Comparison of ENCODE assay signal across 8 mouse cellular contexts in genomic region chr4:107803351-107804106, GRCm38 (mm10). TPM values are rescaled to one million over a fixed set of nuclear protein-coding genes. Genes with fewer than 3 reads are reported as not detected.
DNase-seq lines count a peak whose midpoint lies in the region; ATAC-seq and TF ChIP-seq lines count a peak whose summit lies in the region.

No protein-coding gene starts in this region.

- H3K4me1 ChIP-seq in E14TG2a.4 (replicated peaks; ENCODE audit: low read depth, low read length) = peaks cover 62% of the 10 kb centered on the region
- H3K4me1 ChIP-seq in heart, postnatal 0 days (ENCODE audit: control insufficient read depth, insufficient read depth) = peaks cover 14% of the 10 kb centered on the region
- H3K4me1 ChIP-seq in lung, adult 2 months (ENCODE audit: control insufficient read depth, insufficient read depth, low read length) = peaks cover 12% of the 10 kb centered on the region; the same call in 1 of the 2 replicates
- peaks cover 36% of the 10 kb centered on the region for H3K4me1 ChIP-seq in neural tube, embryonic 14.5 days (ENCODE audit: control insufficient read depth, insufficient read depth, low read length)
- H3K4me1 ChIP-seq in testis, adult 2 months (ENCODE audit: control insufficient read depth, insufficient read depth, low read length) = peaks cover 17% of the 10 kb centered on the region

- no peak for TF ChIP-seq POLR2A in lung, adult 2 months (IDR thresholded peaks at IDR 0.05; ENCODE audit: borderline replicate concordance, extremely low read depth, low read depth, low read length)
- peak; percentile 47; the same call in 1 of the 2 replicates for TF ChIP-seq POLR2A in testis, adult 2 months (IDR thresholded peaks at IDR 0.05; ENCODE audit: control insufficient read depth, low read depth, low read length)

- peaks cover 6% of the 10 kb centered on the region; the same call in 1 of the 2 replicates for H3K36me3 ChIP-seq in E14TG2a.4 (ENCODE audit: insufficient read depth, low read length)
- H3K36me3 ChIP-seq in heart, postnatal 0 days (replicated peaks; ENCODE audit: control insufficient read depth, insufficient read depth, low read length) = no peaks in the 10 kb centered on the region
- no peaks in the 10 kb centered on the region for H3K36me3 ChIP-seq in neural tube, embryonic 14.5 days (ENCODE audit: control insufficient read depth, insufficient read depth, low read length)
- no peaks in the 10 kb centered on the region for H3K36me3 ChIP-seq in testis, adult 2 months (ENCODE audit: control insufficient read depth, insufficient read depth, low read length)

- under 1% methylated on average over 44 of the region's 46 CpGs for WGBS in heart, postnatal 0 days
- WGBS in lung, adult 2 months = under 1% methylated on average over 46 of the region's 46 CpGs
- WGBS in neural tube, embryonic 14.5 days = 1% methylated on average over 41 of the region's 46 CpGs

- H3K4me2 ChIP-seq in heart, postnatal 0 days (ENCODE audit: low read depth, low read length) = peak overlapping the region; percentile 96
- H3K4me2 ChIP-seq in neural tube, embryonic 14.5 days (ENCODE audit: low read depth, low read length) = peak overlapping the region; percentile 94

- peak overlapping the region; percentile 86 for H3K4me3 ChIP-seq in E14TG2a.4 (replicated peaks; ENCODE audit: low read length)
- H3K4me3 ChIP-seq in heart, postnatal 0 days (ENCODE audit: low read depth, low read length) = peak overlapping the region; percentile 66
- peak overlapping the region; percentile 51 for H3K4me3 ChIP-seq in lung, adult 2 months (replicated peaks; ENCODE audit: extremely low read depth, low read depth, low read length)
- peak overlapping the region; percentile 82 for H3K4me3 ChIP-seq in neural tube, embryonic 14.5 days (ENCODE audit: low read depth, low read length)
- peak overlapping the region; percentile 71 for H3K4me3 ChIP-seq in testis, adult 2 months (ENCODE audit: control insufficient read depth, low read depth, low read length)

- no peak overlapping the region for H3K27ac ChIP-seq in heart, postnatal 0 days (ENCODE audit: low read depth)
- H3K27ac ChIP-seq in neural tube, embryonic 14.5 days (ENCODE audit: low read depth, low read length) = peak overlapping the region; percentile 96
- H3K27ac ChIP-seq in testis, adult 2 months (ENCODE audit: control insufficient read depth, insufficient read depth, low read depth, low read length) = no peak overlapping the region

- peak; percentile 81 for ATAC-seq in heart, postnatal 0 days (ENCODE audit: insufficient read depth, low read depth)
- peak; percentile 75 for ATAC-seq in neural tube, embryonic 14.5 days (ENCODE audit: low read depth)

- peak; percentile 89 for DNase-seq in c-Kit-positive CD71-negative TER-119-negative erythroid progenitor cells, embryonic 14.5 days (ENCODE audit: low read depth)
- peak; percentile 73 for DNase-seq in fibroblast of lung, adult 2 months (ENCODE audit: low read depth)
- peak; percentile 47 for DNase-seq in heart, postnatal 0 days (ENCODE audit: low spot score)
- peak; percentile 82 to 83 for DNase-seq in kidney, postnatal 36 days
- peak; percentile 58 for DNase-seq in lung, adult 2 months

- H3K27me3 ChIP-seq in E14TG2a.4 (ENCODE audit: insufficient read depth, low read length) = peaks cover 69% of the 10 kb centered on the region
- peaks cover 46% of the 10 kb centered on the region for H3K27me3 ChIP-seq in heart, postnatal 0 days (ENCODE audit: control insufficient read depth, insufficient read depth, low read length)
- no peaks in the 10 kb centered on the region for H3K27me3 ChIP-seq in neural tube, embryonic 14.5 days (ENCODE audit: control insufficient read depth, insufficient read depth, low read length)
- H3K27me3 ChIP-seq in testis, adult 2 months (ENCODE audit: control insufficient read depth, insufficient read depth, low read length) = no peaks in the 10 kb centered on the region; the same call in 1 of the 2 replicates

- 0 out of 2 replicates have a peak overlapping the region, but pooled peaks have one; percentile 16 for H3K9ac ChIP-seq in heart, postnatal 0 days (replicated peaks; ENCODE audit: low read depth, low read length)
- H3K9ac ChIP-seq in neural tube, embryonic 14.5 days (replicated peaks; ENCODE audit: low read depth, low read length) = peak overlapping the region; percentile 97

- H3K9me3 ChIP-seq in E14TG2a.4 (ENCODE audit: low read length) = no peaks in the 10 kb centered on the region
- H3K9me3 ChIP-seq in heart, postnatal 0 days (replicated peaks; ENCODE audit: control insufficient read depth, low read length) = no peaks in the 10 kb centered on the region
- no peaks in the 10 kb centered on the region for H3K9me3 ChIP-seq in neural tube, embryonic 14.5 days (ENCODE audit: control insufficient read depth, low read length)

- TF ChIP-seq EP300 in heart, postnatal 0 days (IDR thresholded peaks at IDR 0.05; ENCODE audit: low read depth) = no peak

- no peak for TF ChIP-seq CTCF in E14TG2a.4 (conservative IDR thresholded peaks at IDR 0.05; ENCODE audit: low read length)
- TF ChIP-seq CTCF in heart, postnatal 0 days (IDR thresholded peaks at IDR 0.05; ENCODE audit: low read depth) = no peak
- TF ChIP-seq CTCF in lung, adult 2 months (IDR thresholded peaks at IDR 0.05; ENCODE audit: insufficient read depth, low read length) = no peak
- no peak for TF ChIP-seq CTCF in testis, adult 2 months (IDR thresholded peaks at IDR 0.05; ENCODE audit: control insufficient read depth, insufficient read depth, insufficient replicate concordance, low read depth, low read length)

RNA-seq across cellular contexts. Expression of gene Lrp8, which starts 1.5 kb away (rescaled TPM):
- total RNA-seq in heart, postnatal 0 days (2014; rRNA removed; ENCODE audit: low replicate concordance) = 0.43 TPM in 1 of 2 replicates, not detected in the other
- polyA plus RNA-seq in heart, postnatal 0 days (2015; fragmentation: Nextera tagmentation; extraction: Ambion mirVana) = 0.49 and 0.57 TPM in 2 replicates
- polyA plus RNA-seq in lung, adult 2 months (2012; rRNA removed) = 2.2 and 2.8 TPM in 2 replicates
- polyA plus RNA-seq in neural tube, embryonic 14.5 days (2014; fragmentation: Nextera tagmentation; extraction: Ambion mirVana) = 71.4 and 77.5 TPM in 2 replicates
- 87.5 and 89.2 TPM in 2 replicates for polyA plus RNA-seq in testis, adult 2 months (2012; rRNA removed)

Comparison
In these comparisons a context has a peak if more than half of its experiments do, and no peak if none do; other contexts are left out.
1. RNA of gene Lrp8, which starts 1.5 kb away (polyA plus RNA-seq): 87.5 to 89.2 TPM in testis, adult 2 months and 71.4 to 77.5 TPM in neural tube, embryonic 14.5 days; 2.2 to 2.8 TPM in lung, adult 2 months and 0.49 to 0.57 TPM in heart, postnatal 0 days; every median in the first group is over 10 times any median in the second.
2. Peak in every context shown above with its lines, with median percentiles within 50 percentile points of each other: H3K4me3 ChIP-seq and DNase-seq.